Mouse (Mus musculus): ENCODE data around the gene Adgrl2. TPM values are rescaled to one million over a fixed set of nuclear protein-coding genes. Genes with fewer than 3 reads are reported as not detected.

Gene Adgrl2
- polyA plus RNA-seq, 1 experiment, result 7.6 TPM

DNA sequence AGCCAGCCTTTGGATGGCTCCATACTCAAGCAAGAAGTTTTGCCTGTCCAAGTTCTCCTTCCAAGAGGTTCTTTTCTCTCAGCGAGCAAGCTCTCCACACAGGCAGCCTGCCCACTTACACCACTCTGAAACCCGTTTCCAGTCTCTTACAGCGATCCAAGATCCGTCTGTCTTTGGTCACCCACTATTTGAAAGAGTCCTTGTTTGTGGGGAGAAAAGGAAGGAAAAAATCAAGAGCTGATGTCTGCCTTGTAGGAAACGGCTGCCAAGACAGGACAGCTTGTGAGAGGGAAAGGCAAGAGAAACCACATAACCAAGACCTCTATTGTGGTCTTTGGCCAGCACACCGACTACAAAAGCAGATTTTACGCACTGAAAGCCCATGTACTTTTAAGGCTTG, 33.5 kb downstream of the Adgrl2 start:
- Histone ChIP-seq H3K4me3 (ENCODE audit: control insufficient read depth, insufficient read depth, low read length) (no peak overlapping the region), H3K36me3 (ENCODE audit: control insufficient read depth, insufficient read depth, low read length) (no peaks in the 10 kb centered on the region), H3K27ac (ENCODE audit: control insufficient read depth, insufficient read depth, low read length) (no peak overlapping the region), H3K27me3 (ENCODE audit: control insufficient read depth, insufficient read depth, low read length) (no peaks in the 10 kb centered on the region), H3K4me1 (replicated peaks; ENCODE audit: control insufficient read depth, insufficient read depth, low read length) (no peaks in the 10 kb centered on the region)
- no peak for DNase-seq
- TF ChIP-seq POLR2A (IDR thresholded peaks at IDR 0.05; ENCODE audit: control insufficient read depth, extremely low read depth, insufficient read depth, low read length, poor library complexity) (no peak), CTCF (IDR thresholded peaks at IDR 0.05; ENCODE audit: borderline replicate concordance, control insufficient read depth, extremely low read depth, insufficient read depth, low read length, poor library complexity) (no peak)
- 20% methylated on average over 7 of the region's 7 CpGs for WGBS

DNA sequence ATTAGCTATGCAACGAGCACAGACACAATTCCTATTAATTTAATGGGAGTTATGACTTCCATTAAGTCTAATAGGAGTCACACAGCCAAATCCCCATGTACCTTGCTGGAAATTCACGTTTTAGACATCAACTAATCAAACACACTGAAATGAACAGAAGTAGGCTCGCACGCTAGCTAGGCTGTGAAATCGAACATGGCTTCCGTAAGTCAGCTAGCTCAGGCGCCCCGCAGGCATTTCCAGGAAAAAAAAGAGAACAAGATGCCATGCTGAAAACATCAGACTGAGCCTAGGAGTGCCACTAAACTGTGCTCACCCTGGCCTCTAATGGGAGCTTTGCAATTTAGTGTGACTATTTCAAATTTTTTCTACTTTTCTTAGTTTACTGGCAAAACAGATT, 40.6 kb downstream of the Adgrl2 start:
- H3K27me3 ChIP-seq (ENCODE audit: control insufficient read depth, insufficient read depth, low read length), result no peaks in the 10 kb centered on the region
- no peak overlapping the region for H3K4me3 ChIP-seq (ENCODE audit: control insufficient read depth, insufficient read depth, low read length)
- DNase-seq, result no peak
- no peak for TF ChIP-seq POLR2A (IDR thresholded peaks at IDR 0.05; ENCODE audit: control insufficient read depth, extremely low read depth, insufficient read depth, low read length, poor library complexity)
- TF ChIP-seq CTCF (IDR thresholded peaks at IDR 0.05; ENCODE audit: borderline replicate concordance, control insufficient read depth, extremely low read depth, insufficient read depth, low read length, poor library complexity), result no peak
- no peaks in the 10 kb centered on the region for H3K4me1 ChIP-seq (replicated peaks; ENCODE audit: control insufficient read depth, insufficient read depth, low read length)
- 93% methylated on average over 8 of the region's 8 CpGs for WGBS
- no peaks in the 10 kb centered on the region for H3K36me3 ChIP-seq (ENCODE audit: control insufficient read depth, insufficient read depth, low read length)
- no peak overlapping the region for H3K27ac ChIP-seq (ENCODE audit: control insufficient read depth, insufficient read depth, low read length)

DNA sequence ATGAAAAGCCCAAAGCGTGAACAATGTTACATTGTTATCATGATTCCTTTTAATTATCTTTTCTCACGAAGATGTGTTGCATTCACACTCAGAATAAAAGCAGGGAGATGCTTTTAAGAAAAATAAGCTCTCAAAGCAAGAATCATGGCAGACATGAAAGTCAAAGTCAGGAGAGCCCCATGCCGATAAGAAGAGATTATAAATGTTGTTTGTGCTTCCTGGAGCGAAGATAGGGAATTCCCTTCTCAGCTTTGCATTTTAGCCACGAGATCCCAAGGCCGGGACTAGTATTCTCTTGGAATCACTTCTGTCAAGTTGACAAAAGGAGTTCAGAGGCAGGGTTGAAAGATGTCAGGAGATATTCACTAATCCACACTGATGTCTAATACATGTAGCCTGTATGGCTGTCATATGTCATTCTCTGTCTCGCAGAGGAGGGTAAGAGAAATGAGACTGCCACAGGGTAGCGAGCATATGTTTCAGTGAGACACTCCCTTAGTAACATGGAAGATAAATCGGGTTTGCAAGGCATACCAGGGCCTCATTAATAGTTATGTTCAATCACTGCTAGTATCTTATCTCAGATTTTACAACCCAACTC, 42.5 kb downstream of the Adgrl2 start:
- Histone ChIP-seq H3K27ac (ENCODE audit: control insufficient read depth, insufficient read depth, low read length) (no peak overlapping the region), H3K27me3 (ENCODE audit: control insufficient read depth, insufficient read depth, low read length) (no peaks in the 10 kb centered on the region), H3K4me1 (replicated peaks; ENCODE audit: control insufficient read depth, insufficient read depth, low read length) (no peaks in the 10 kb centered on the region), H3K4me3 (ENCODE audit: control insufficient read depth, insufficient read depth, low read length) (no peak overlapping the region), H3K36me3 (ENCODE audit: control insufficient read depth, insufficient read depth, low read length) (no peaks in the 10 kb centered on the region)
- 95% methylated on average over 9 of the region's 9 CpGs for WGBS
- no peak for DNase-seq
- no peak for TF ChIP-seq POLR2A (IDR thresholded peaks at IDR 0.05; ENCODE audit: control insufficient read depth, extremely low read depth, insufficient read depth, low read length, poor library complexity)

DNA sequence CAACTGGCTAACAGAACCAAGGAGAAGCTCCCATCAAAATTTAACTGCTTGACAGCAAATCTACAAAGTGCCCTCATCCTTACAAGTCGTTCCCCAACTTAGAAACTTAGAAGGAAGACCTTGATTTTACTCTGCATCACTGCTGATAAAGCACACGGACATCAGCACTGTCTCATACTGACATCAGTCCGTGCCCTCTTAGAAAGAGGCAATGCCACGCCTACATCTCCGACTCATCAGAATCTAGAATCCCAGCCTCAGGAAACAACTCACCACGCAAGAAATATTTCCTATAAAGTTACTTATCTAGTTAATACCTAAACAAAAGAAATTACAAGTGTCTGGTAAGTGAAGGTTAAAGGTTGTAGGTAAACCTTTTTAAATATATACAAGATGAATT, 43.1 kb downstream of the Adgrl2 start:
- TF ChIP-seq CTCF (IDR thresholded peaks at IDR 0.05; ENCODE audit: borderline replicate concordance, control insufficient read depth, extremely low read depth, insufficient read depth, low read length, poor library complexity) (no peak), POLR2A (IDR thresholded peaks at IDR 0.05; ENCODE audit: control insufficient read depth, extremely low read depth, insufficient read depth, low read length, poor library complexity) (no peak)
- WGBS, result 92% methylated on average over 6 of the region's 6 CpGs

DNA sequence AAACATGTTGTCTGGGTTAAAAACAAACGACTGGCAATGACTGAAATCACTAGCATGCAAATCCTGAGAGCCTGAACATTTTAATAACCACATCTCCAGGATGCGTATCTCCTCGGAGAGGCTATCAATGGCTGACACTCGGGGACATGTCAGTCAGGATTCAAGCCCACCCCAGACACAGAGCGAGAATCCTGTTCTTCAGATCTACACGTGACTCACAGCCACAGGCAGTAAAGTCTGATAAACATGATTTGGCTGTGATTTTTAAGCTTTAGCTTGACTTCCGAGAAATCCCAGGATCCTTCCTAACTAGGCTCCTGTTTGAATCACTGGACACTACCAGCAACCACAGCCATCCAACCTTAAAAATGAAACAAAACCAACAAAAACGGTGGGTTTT, 44.8 kb downstream of the Adgrl2 start:
- H3K27ac ChIP-seq (ENCODE audit: control insufficient read depth, insufficient read depth, low read length), result no peak overlapping the region
- no peak overlapping the region for H3K4me3 ChIP-seq (ENCODE audit: control insufficient read depth, insufficient read depth, low read length)
- DNase-seq, result no peak
- no peaks in the 10 kb centered on the region for H3K27me3 ChIP-seq (ENCODE audit: control insufficient read depth, insufficient read depth, low read length)
- H3K4me1 ChIP-seq (replicated peaks; ENCODE audit: control insufficient read depth, insufficient read depth, low read length), result no peaks in the 10 kb centered on the region
- TF ChIP-seq CTCF (IDR thresholded peaks at IDR 0.05; ENCODE audit: borderline replicate concordance, control insufficient read depth, extremely low read depth, insufficient read depth, low read length, poor library complexity), result no peak
- TF ChIP-seq POLR2A (IDR thresholded peaks at IDR 0.05; ENCODE audit: control insufficient read depth, extremely low read depth, insufficient read depth, low read length, poor library complexity), result no peak
- 86% methylated on average over 8 of the region's 8 CpGs for WGBS
- H3K36me3 ChIP-seq (ENCODE audit: control insufficient read depth, insufficient read depth, low read length), result no peaks in the 10 kb centered on the region

More for the DNA sequence above, 43.1 kb downstream of the Adgrl2 start:
- Histone ChIP-seq H3K27me3 (ENCODE audit: control insufficient read depth, insufficient read depth, low read length) (no peaks in the 10 kb centered on the region), H3K4me1 (replicated peaks; ENCODE audit: control insufficient read depth, insufficient read depth, low read length) (no peaks in the 10 kb centered on the region), H3K4me3 (ENCODE audit: control insufficient read depth, insufficient read depth, low read length) (no peak overlapping the region), H3K27ac (ENCODE audit: control insufficient read depth, insufficient read depth, low read length) (no peak overlapping the region), H3K36me3 (ENCODE audit: control insufficient read depth, insufficient read depth, low read length) (no peaks in the 10 kb centered on the region)
- no peak for DNase-seq

DNA sequence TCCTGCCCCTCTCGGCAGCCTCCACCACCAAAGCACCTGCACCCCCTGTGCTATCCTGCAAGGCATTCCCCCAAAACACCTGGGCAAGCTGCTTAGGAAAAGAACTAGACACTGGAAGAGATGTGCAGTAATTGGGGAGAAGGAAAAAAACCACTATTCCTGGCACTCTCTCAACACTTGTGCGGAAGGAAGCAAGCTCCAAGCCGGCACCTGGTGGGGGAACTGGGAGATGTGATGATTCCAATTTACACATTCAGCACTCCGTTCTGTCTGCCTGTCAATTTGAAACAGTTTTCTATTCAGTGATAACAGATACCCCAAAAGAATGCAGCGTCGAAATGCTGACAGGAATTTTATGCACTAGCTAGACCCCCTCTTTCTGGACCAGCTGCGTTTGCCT, 50.9 kb downstream of the Adgrl2 start:
- H3K36me3 ChIP-seq (ENCODE audit: control insufficient read depth, insufficient read depth, low read length), result no peaks in the 10 kb centered on the region
- DNase-seq, result no peak
- no peaks in the 10 kb centered on the region for H3K4me1 ChIP-seq (replicated peaks; ENCODE audit: control insufficient read depth, insufficient read depth, low read length)
- H3K27ac ChIP-seq (ENCODE audit: control insufficient read depth, insufficient read depth, low read length), result no peak overlapping the region
- H3K4me3 ChIP-seq (ENCODE audit: control insufficient read depth, insufficient read depth, low read length), result no peak overlapping the region
- no peak for TF ChIP-seq POLR2A (IDR thresholded peaks at IDR 0.05; ENCODE audit: control insufficient read depth, extremely low read depth, insufficient read depth, low read length, poor library complexity)
- TF ChIP-seq CTCF (IDR thresholded peaks at IDR 0.05; ENCODE audit: borderline replicate concordance, control insufficient read depth, extremely low read depth, insufficient read depth, low read length, poor library complexity), result no peak
- WGBS, result 85% methylated on average over 7 of the region's 7 CpGs
- no peaks in the 10 kb centered on the region for H3K27me3 ChIP-seq (ENCODE audit: control insufficient read depth, insufficient read depth, low read length)

DNA sequence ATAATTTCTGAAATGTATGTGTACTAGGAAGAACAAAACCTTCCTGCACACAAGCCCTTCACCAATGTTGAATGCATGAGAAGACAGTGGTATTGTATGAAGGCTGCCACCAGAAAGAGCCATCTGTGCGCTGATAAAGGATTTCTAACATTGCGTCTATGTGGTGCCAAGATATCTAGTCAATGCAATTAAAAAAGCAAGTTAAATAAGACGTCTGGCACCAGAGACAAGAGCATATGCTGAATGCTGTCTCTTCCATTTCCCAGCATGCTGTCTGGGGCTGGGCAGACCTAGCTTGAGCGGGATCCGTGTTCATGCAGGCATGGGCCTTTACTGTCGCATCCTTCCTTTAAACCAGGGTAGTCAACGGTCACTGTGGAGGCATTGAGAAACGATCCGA, 55.3 kb downstream of the Adgrl2 start:
- no peaks in the 10 kb centered on the region for H3K27me3 ChIP-seq (ENCODE audit: control insufficient read depth, insufficient read depth, low read length)
- H3K36me3 ChIP-seq (ENCODE audit: control insufficient read depth, insufficient read depth, low read length), result no peaks in the 10 kb centered on the region
- H3K27ac ChIP-seq (ENCODE audit: control insufficient read depth, insufficient read depth, low read length), result no peak overlapping the region
- WGBS, result 96% methylated on average over 9 of the region's 9 CpGs
- no peak for DNase-seq
- TF ChIP-seq POLR2A (IDR thresholded peaks at IDR 0.05; ENCODE audit: control insufficient read depth, extremely low read depth, insufficient read depth, low read length, poor library complexity), result no peak
- TF ChIP-seq CTCF (IDR thresholded peaks at IDR 0.05; ENCODE audit: borderline replicate concordance, control insufficient read depth, extremely low read depth, insufficient read depth, low read length, poor library complexity), result no peak
- no peaks in the 10 kb centered on the region for H3K4me1 ChIP-seq (replicated peaks; ENCODE audit: control insufficient read depth, insufficient read depth, low read length)
- no peak overlapping the region for H3K4me3 ChIP-seq (ENCODE audit: control insufficient read depth, insufficient read depth, low read length)

All from thymus, adult 2 months (tissue).